In genomic region chr2:125234049-125234448, GRCm38 (mm10) we compare ENCODE assay signal across 19 mouse cellular contexts.
"Had no signal": no experiment of that assay in that cellular context is flagged by ENCODE, and none has a peak within 500 bp of the region (broad histone marks: within the 10 kb centered on the region; RNA-seq: fewer than 3 reads in every experiment).

No protein-coding gene starts in this region.

- DNase-seq: lung, adult 18-20 months; lung, embryonic 14.5 days; lung, postnatal 10 days; lung, postnatal 4 days; midbrain, embryonic 14.5 days; retina, postnatal 1 day; right cerebral cortex, adult 18-20 months; right cerebral cortex, postnatal 25 days; right cerebral cortex, postnatal 4 days; spleen, adult 18-20 months; thymus, adult 18-20 months; thymus, postnatal 14 days; thymus, postnatal 36 days had no signal

- H3K4me2 ChIP-seq: lung, embryonic 14.5 days; midbrain, embryonic 12.5 days; neural tube, embryonic 13.5 days; neural tube, embryonic 15.5 days had no signal

- H3K4me3 ChIP-seq: midbrain, embryonic 10.5 days; midbrain, embryonic 12.5 days; myocyte; neural tube, embryonic 13.5 days; neural tube, embryonic 15.5 days had no signal

- H3K9me3 ChIP-seq: midbrain, embryonic 10.5 days; midbrain, embryonic 12.5 days; neural tube, embryonic 13.5 days; neural tube, embryonic 15.5 days had no signal

- H3K36me3 ChIP-seq: midbrain, embryonic 10.5 days; midbrain, embryonic 12.5 days; neural tube, embryonic 13.5 days; neural tube, embryonic 15.5 days had no signal

- H3K27me3 ChIP-seq: midbrain, embryonic 12.5 days; neural tube, embryonic 13.5 days; neural tube, embryonic 15.5 days had no signal

- ATAC-seq: midbrain, embryonic 16.5 days had no signal

- H3K9ac ChIP-seq: lung, embryonic 14.5 days; midbrain, embryonic 12.5 days; neural tube, embryonic 13.5 days; neural tube, embryonic 15.5 days had no signal

- H3K27ac ChIP-seq: midbrain, embryonic 10.5 days; midbrain, embryonic 12.5 days; neural tube, embryonic 13.5 days; neural tube, embryonic 15.5 days had no signal

- H3K4me1 ChIP-seq: midbrain, embryonic 10.5 days; midbrain, embryonic 12.5 days; neural tube, embryonic 13.5 days; neural tube, embryonic 15.5 days had no signal
